Mouse (Mus musculus) embryonic fibroblast, embryonic 13.5 days (primary cell): ENCODE measurements around the gene Stat5a.

Experiments
- CTCF ChIP-seq: IDR thresholded peaks from 2 replicates; pipeline ENCODE4 v1.5.1; 2011; ENCODE audit warnings: mild to moderate bottlenecking, control low read depth, low read length, moderate library complexity, borderline replicate concordance; ENCODE audit not compliant: insufficient read depth
- POLR2A ChIP-seq: IDR thresholded peaks from 2 replicates; pipeline ENCODE4 v1.6.1; 2011; ENCODE audit warnings: low read depth, mild to moderate bottlenecking, control low read depth, low read length, moderate library complexity

- no peak for TF ChIP-seq CTCF
- TF ChIP-seq POLR2A, result no peak
Measured at GRCm38 (mm10) chr11:100818359-100819012, 40.7 kb upstream of the Stat5a start.
